Mouse (Mus musculus): Measurements from ENCODE around the gene Cyp2d22. TPM values are rescaled to one million over a fixed set of nuclear protein-coding genes. Genes with fewer than 3 reads are reported as not detected.

The Cyp2d22 gene
- 18.2 and 21.1 TPM in 2 replicates for polyA plus RNA-seq (2015; fragmentation: Nextera tagmentation; extraction: Ambion mirVana)

GRCm38 (mm10) chr15:82379871-82380713, at the start of gene Cyp2d22:
Cyp2d22 (minus strand) TSS chr15:82380260.
- Histone ChIP-seq H3K4me3 (ENCODE audit: low read length) (peak within 1 kb of the TSS; percentile 46), H3K27me3 (ENCODE audit: insufficient read depth, low read length) (no peaks in the 10 kb centered on the region), H3K27ac (ENCODE audit: low read length) (peak within 1 kb of the TSS; percentile 81), H3K4me1 (ENCODE audit: insufficient read depth, low read length) (peaks cover 29% of the 10 kb centered on the region), H3K36me3 (ENCODE audit: insufficient read depth, low read length) (0 out of 2 replicates have a peak, but pooled peaks cover 3% of the 10 kb centered on the region), H3K9me3 (ENCODE audit: low read length) (no peaks in the 10 kb centered on the region), H3K9ac (replicated peaks; ENCODE audit: low read length) (peak within 1 kb of the TSS; percentile 57), H3K4me2 (replicated peaks; ENCODE audit: low read depth, low read length) (peak within 1 kb of the TSS; percentile 58)
- peak; percentile 89 for ATAC-seq (ENCODE audit: low FRiP score, low TSS enrichment)
- WGBS: under 1% methylated on average over 18 of the region's 24 CpGs

- H3K9ac ChIP-seq (replicated peaks; ENCODE audit: low read length): no peak overlapping the region
- no peak overlapping the region for H3K27ac ChIP-seq (ENCODE audit: low read length)
- H3K4me2 ChIP-seq (replicated peaks; ENCODE audit: low read depth, low read length): no peak overlapping the region
- H3K27me3 ChIP-seq (ENCODE audit: insufficient read depth, low read length): no peaks in the 10 kb centered on the region
- 76% methylated on average over 3 of the region's 3 CpGs for WGBS
- H3K4me3 ChIP-seq (ENCODE audit: low read length): no peak overlapping the region
- ATAC-seq (ENCODE audit: low FRiP score, low TSS enrichment): no peak
- H3K4me1 ChIP-seq (ENCODE audit: insufficient read depth, low read length): no peaks in the 10 kb centered on the region
- H3K36me3 ChIP-seq (ENCODE audit: insufficient read depth, low read length): no peaks in the 10 kb centered on the region
- H3K9me3 ChIP-seq (ENCODE audit: low read length): peaks cover 8% of the 10 kb centered on the region; the same call in 1 of the 2 replicates
Observed at GRCm38 (mm10) chr15:82423471-82423870, 43.4 kb upstream of the Cyp2d22 start.

- WGBS: 83% methylated on average over 4 of the region's 4 CpGs
- H3K27ac ChIP-seq (ENCODE audit: low read length): no peak overlapping the region
- H3K4me1 ChIP-seq (ENCODE audit: insufficient read depth, low read length): no peaks in the 10 kb centered on the region
- H3K9me3 ChIP-seq (ENCODE audit: low read length): peaks cover 4% of the 10 kb centered on the region; the same call in 1 of the 2 replicates
- H3K4me3 ChIP-seq (ENCODE audit: low read length): no peak overlapping the region
- H3K36me3 ChIP-seq (ENCODE audit: insufficient read depth, low read length): no peaks in the 10 kb centered on the region
- no peak overlapping the region for H3K4me2 ChIP-seq (replicated peaks; ENCODE audit: low read depth, low read length)
- no peak for ATAC-seq (ENCODE audit: low FRiP score, low TSS enrichment)
- H3K27me3 ChIP-seq (ENCODE audit: insufficient read depth, low read length): no peaks in the 10 kb centered on the region
- H3K9ac ChIP-seq (replicated peaks; ENCODE audit: low read length): no peak overlapping the region
Observed at GRCm38 (mm10) chr15:82422935-82423334, 42.9 kb upstream of the Cyp2d22 start.

GRCm38 (mm10) chr15:82418616-82419015, 38.6 kb upstream of the Cyp2d22 start:
- H3K9me3 ChIP-seq (ENCODE audit: low read length): no peaks in the 10 kb centered on the region
- no peaks in the 10 kb centered on the region for H3K27me3 ChIP-seq (ENCODE audit: insufficient read depth, low read length)
- no peaks in the 10 kb centered on the region for H3K36me3 ChIP-seq (ENCODE audit: insufficient read depth, low read length)
- H3K27ac ChIP-seq (ENCODE audit: low read length): no peak overlapping the region
- H3K9ac ChIP-seq (replicated peaks; ENCODE audit: low read length): no peak overlapping the region
- WGBS: 61% methylated on average over 1 of the region's 1 CpGs
- no peak overlapping the region for H3K4me3 ChIP-seq (ENCODE audit: low read length)
- no peak for ATAC-seq (ENCODE audit: low FRiP score, low TSS enrichment)
- peaks cover 9% of the 10 kb centered on the region; the same call in 1 of the 2 replicates for H3K4me1 ChIP-seq (ENCODE audit: insufficient read depth, low read length)
- no peak overlapping the region for H3K4me2 ChIP-seq (replicated peaks; ENCODE audit: low read depth, low read length)

GRCm38 (mm10) chr15:82416797-82417789, 37.0 kb upstream of the Cyp2d22 start:
- Histone ChIP-seq H3K36me3 (ENCODE audit: insufficient read depth, low read length) (no peaks in the 10 kb centered on the region), H3K27ac (ENCODE audit: low read length) (0 out of 2 replicates have a peak overlapping the region, but pooled peaks have one; percentile 36), H3K9me3 (ENCODE audit: low read length) (no peaks in the 10 kb centered on the region), H3K9ac (replicated peaks; ENCODE audit: low read length) (peak overlapping the region; percentile 49), H3K4me1 (ENCODE audit: insufficient read depth, low read length) (peaks cover 9% of the 10 kb centered on the region; the same call in 1 of the 2 replicates), H3K4me3 (ENCODE audit: low read length) (0 out of 2 replicates have a peak overlapping the region, but pooled peaks have one; percentile 23), H3K27me3 (ENCODE audit: insufficient read depth, low read length) (no peaks in the 10 kb centered on the region), H3K4me2 (replicated peaks; ENCODE audit: low read depth, low read length) (peak overlapping the region; percentile 46)
- peak; percentile 96 for ATAC-seq (ENCODE audit: low FRiP score, low TSS enrichment)
- WGBS: 28% methylated on average over 15 of the region's 16 CpGs

GRCm38 (mm10) chr15:82407536-82407935, 27.5 kb upstream of the Cyp2d22 start:
- Histone ChIP-seq H3K36me3 (ENCODE audit: insufficient read depth, low read length) (no peaks in the 10 kb centered on the region), H3K4me2 (replicated peaks; ENCODE audit: low read depth, low read length) (no peak overlapping the region), H3K27me3 (ENCODE audit: insufficient read depth, low read length) (no peaks in the 10 kb centered on the region), H3K9me3 (ENCODE audit: low read length) (no peaks in the 10 kb centered on the region), H3K9ac (replicated peaks; ENCODE audit: low read length) (no peak overlapping the region), H3K27ac (ENCODE audit: low read length) (no peak overlapping the region), H3K4me1 (ENCODE audit: insufficient read depth, low read length) (no peaks in the 10 kb centered on the region), H3K4me3 (ENCODE audit: low read length) (no peak overlapping the region)
- ATAC-seq (ENCODE audit: low FRiP score, low TSS enrichment): no peak
- WGBS: 76% methylated on average over 4 of the region's 4 CpGs

- Histone ChIP-seq H3K9me3 (ENCODE audit: low read length) (no peaks in the 10 kb centered on the region), H3K27me3 (ENCODE audit: insufficient read depth, low read length) (no peaks in the 10 kb centered on the region), H3K4me3 (ENCODE audit: low read length) (no peak within 1 kb of the TSS), H3K9ac (replicated peaks; ENCODE audit: low read length) (no peak within 1 kb of the TSS), H3K36me3 (ENCODE audit: insufficient read depth, low read length) (no peaks in the 10 kb centered on the region), H3K4me1 (ENCODE audit: insufficient read depth, low read length) (no peaks in the 10 kb centered on the region), H3K4me2 (replicated peaks; ENCODE audit: low read depth, low read length) (no peak within 1 kb of the TSS), H3K27ac (ENCODE audit: low read length) (no peak within 1 kb of the TSS)
- 90% methylated on average over 6 of the region's 6 CpGs for WGBS
- no peak for ATAC-seq (ENCODE audit: low FRiP score, low TSS enrichment)
Observed at GRCm38 (mm10) chr15:82406981-82407380, 26.9 kb upstream of the Cyp2d22 start, which contains the start of gene Cyp2d10. Cyp2d10 (minus strand) TSS chr15:82407195.

GRCm38 (mm10) chr15:82404163-82404562, 24.1 kb upstream of the Cyp2d22 start:
- Histone ChIP-seq H3K4me1 (ENCODE audit: insufficient read depth, low read length) (no peaks in the 10 kb centered on the region), H3K36me3 (ENCODE audit: insufficient read depth, low read length) (no peaks in the 10 kb centered on the region), H3K4me2 (replicated peaks; ENCODE audit: low read depth, low read length) (no peak overlapping the region), H3K27me3 (ENCODE audit: insufficient read depth, low read length) (no peaks in the 10 kb centered on the region), H3K4me3 (ENCODE audit: low read length) (no peak overlapping the region), H3K9me3 (ENCODE audit: low read length) (no peaks in the 10 kb centered on the region), H3K9ac (replicated peaks; ENCODE audit: low read length) (no peak overlapping the region), H3K27ac (ENCODE audit: low read length) (no peak overlapping the region)
- 81% methylated on average over 3 of the region's 3 CpGs for WGBS
- ATAC-seq (ENCODE audit: low FRiP score, low TSS enrichment): no peak

GRCm38 (mm10) chr15:82403606-82404005, 23.5 kb upstream of the Cyp2d22 start:
- H3K27ac ChIP-seq (ENCODE audit: low read length): no peak overlapping the region
- no peaks in the 10 kb centered on the region for H3K27me3 ChIP-seq (ENCODE audit: insufficient read depth, low read length)
- WGBS: 92% methylated on average over 9 of the region's 9 CpGs
- no peak overlapping the region for H3K4me3 ChIP-seq (ENCODE audit: low read length)
- H3K36me3 ChIP-seq (ENCODE audit: insufficient read depth, low read length): no peaks in the 10 kb centered on the region
- no peaks in the 10 kb centered on the region for H3K9me3 ChIP-seq (ENCODE audit: low read length)
- no peaks in the 10 kb centered on the region for H3K4me1 ChIP-seq (ENCODE audit: insufficient read depth, low read length)
- no peak overlapping the region for H3K4me2 ChIP-seq (replicated peaks; ENCODE audit: low read depth, low read length)
- ATAC-seq (ENCODE audit: low FRiP score, low TSS enrichment): no peak
- H3K9ac ChIP-seq (replicated peaks; ENCODE audit: low read length): no peak overlapping the region

All from kidney, embryonic 16.5 days (tissue).